Mouse (Mus musculus): ENCODE measurements at regions not wholly inside any gene's neighbourhood (a gene's known extent, or its start where the extent isn't known, plus 50 kb on each side); places are given as distances from the start of the nearest gene placed in this dataset.
"Not testable (repeated sequence)": the region's sequence is repeated elsewhere in the genome, so short reads cannot be mapped to it uniquely, and the experiment has no call there.

DNA sequence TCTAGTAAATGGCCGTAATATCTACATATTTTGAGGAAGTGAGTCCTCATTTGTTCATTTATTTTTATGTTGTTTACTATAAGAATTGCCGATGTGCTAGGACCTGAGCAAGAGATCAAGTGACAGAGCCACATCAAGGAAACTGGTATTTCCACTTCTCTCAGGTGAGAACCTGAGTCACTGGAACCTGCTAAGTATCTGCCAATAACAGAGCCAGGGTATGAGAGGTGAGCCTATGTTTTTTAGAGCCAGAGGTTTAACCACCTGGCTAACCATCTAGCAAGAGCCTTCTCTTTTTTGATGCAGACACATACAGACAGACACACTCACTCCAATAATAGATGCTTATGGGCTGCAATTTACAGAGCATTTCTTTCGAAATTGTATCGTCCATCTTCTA, 101.2 kb upstream of the Fam78b start:
- in situ Hi-C loops (cut with MseI, MboI) = no loop called here

DNA sequence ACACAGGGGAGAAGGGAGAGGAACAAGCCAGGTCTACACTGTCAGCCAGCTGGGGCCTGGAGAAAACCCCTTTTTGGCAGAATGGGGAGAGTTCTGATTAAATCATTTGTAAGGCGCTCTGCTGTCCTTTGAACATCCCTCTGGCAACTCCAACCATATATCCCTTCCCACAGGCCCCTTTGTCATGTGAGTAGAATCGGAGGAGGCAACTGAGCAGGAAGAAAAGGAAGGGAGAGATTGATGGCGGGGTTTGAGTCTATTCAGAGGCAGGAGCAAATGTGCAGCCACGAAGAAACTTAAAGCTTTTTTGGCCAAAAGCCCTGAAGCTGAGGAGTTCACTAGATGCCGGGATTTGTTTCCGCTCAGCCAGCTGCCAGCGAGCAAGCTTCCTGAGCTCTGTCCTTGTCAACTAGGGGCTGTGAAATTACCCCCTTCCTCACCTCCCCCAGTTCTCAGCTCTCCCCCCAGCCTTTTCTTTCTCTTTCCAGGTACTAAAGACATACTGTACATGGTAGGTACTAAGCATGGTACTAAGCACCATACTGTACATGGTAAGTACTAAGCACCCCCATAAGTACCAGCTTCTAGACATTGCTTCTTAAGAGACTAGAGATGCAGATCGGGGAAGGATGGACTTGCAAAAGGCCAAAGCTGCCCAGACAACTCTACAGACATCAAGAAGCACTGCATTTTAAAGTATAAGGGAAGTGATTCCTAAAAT, 100.6 kb upstream of the Fam78b start:
- in situ Hi-C loops (cut with MseI, MboI) = no loop called here

DNA sequence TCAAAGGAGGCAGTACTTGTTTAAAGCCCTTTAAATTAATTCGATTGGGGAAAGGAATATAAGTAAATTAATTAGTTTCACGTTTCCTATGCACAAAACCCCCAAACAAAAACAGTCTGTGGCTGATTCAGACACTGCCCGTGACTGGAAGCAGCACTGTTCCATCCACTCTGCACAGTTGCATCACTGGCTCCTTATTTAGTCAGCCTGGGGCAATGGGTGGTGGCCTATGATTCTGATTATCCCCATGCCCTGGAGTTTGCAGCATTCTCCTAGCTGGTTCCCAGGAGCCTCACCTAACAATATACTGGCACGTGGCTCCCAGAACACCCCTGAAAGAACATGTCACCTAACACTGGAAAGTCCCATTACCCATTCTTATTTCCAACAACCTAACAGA, 99.6 kb upstream of the Fam78b start:
- in situ Hi-C loops (cut with MseI, MboI) = no loop called here

DNA sequence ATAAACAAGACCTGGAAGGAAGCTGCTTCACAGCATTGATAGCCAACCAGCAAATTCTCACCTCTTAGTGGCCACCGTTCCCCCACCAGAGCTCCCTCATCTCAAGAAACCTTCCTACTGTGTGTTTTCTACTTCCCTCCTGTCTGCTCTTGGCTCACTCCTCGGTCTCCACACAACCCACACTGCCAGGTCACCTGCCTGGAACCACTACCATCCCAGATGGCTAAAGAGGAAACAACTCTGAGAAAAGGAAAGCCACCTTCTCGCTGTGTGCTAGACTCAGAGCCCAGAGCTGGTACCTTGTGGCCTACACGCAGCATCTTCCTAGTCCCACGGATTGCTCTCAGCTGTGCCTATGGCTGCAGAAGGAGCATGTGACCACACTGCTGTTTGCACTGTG, 97.8 kb upstream of the Fam78b start:
- in situ Hi-C loops (cut with MseI, MboI) = no loop called here

DNA sequence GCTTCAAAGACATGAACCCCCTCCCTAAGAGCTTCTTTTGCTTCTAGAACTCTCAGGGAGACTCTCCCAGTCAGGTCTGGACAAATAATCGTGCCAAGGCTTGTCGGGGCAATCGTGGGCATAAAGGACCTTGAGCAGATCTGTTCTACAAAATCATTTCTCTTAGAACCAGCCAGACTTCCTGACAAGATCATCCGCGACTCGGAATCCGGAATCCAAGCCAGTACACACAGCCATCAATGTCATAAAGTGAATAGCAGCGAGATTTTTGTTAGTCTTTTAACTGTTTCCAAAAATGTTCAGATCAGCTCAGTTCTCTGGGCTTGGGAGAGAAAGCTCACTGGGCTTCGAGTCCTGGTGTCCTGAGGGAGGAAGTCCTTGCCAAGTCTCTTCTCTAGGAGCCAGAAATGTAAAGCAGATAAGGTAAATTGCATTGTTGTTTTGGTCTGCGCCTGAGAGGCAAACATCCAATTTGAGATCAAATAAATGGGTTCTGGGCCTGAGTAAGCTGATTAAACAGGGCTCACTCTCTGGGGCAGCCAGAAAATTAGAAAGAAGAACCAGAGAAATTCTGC, 92.9 kb upstream of the Fam78b start:
- in situ Hi-C loops (cut with MseI, MboI) = no loop called here

DNA sequence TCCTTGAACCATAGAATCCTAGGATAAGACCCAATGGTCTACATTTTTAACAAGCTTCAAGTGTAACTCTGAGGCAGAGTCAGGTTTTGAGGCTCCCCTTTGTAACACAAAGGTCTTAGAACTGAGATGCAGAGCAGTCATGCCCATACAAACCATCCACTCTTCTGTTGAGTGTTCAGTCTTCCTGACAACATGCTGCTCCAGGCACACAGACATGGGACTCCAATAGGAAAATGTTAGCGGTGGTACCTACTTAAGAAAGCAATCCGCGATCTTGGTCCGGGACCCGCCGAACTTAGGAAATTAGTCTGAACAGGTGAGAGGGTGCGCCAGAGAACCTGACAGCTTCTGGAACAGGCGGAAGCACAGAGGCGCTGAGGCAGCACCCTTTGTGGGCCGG, 89.0 kb upstream of the Fam78b start:
- in situ Hi-C loops (cut with MseI, MboI) = not testable (repeated sequence)

DNA sequence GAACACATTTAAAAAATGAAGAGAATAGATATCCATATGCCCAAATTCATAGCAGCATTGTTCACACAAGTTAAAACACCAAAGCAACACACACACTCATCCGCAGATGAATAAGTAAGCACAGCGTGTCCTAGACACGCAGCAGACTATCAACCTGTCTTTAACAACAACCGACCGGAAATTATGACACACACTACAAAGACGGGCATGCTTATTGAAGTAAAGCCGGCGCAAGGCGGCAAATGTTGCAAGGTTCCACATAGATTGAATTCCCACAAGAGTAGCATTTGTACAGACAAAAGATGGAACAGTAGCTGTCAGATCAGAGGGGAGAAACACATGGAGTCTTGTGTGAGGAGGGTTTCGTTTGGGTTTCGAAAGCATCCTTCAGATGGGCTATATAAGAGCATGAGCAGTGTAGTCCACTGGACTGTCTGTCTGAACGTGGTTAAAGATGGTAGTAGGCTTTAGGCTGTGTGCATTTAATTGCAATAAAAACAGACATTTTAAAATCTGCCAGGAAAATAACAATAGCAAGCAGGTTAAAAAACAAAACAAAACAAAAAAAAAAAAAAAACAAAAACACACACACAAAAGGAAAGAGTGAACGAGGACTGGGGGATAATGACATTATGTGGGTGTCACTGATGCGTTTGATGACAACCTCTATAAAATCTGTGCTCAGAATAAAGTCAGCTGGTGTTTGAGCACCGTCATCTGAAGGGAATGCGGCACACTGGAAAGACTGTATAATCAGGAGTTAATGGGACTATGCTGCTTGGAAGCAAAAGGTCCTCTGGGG, 78.1 kb upstream of the Fam78b start:
- in situ Hi-C loops (cut with MseI, MboI) = no loop called here

DNA sequence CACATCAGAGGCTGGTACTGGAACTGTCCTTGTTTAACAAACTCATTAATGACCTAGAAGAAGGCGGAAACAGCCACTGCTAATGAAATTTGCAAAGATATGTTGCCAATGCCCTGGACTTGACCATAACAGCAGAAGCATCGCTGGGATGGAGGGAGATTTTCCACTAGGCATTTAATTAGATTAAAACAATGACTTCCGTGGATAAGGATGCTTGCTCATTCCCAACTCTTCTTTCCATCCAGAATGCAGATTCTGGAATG, 77.6 kb upstream of the Fam78b start:
- in situ Hi-C loops (cut with MseI, MboI) = no loop called here

DNA sequence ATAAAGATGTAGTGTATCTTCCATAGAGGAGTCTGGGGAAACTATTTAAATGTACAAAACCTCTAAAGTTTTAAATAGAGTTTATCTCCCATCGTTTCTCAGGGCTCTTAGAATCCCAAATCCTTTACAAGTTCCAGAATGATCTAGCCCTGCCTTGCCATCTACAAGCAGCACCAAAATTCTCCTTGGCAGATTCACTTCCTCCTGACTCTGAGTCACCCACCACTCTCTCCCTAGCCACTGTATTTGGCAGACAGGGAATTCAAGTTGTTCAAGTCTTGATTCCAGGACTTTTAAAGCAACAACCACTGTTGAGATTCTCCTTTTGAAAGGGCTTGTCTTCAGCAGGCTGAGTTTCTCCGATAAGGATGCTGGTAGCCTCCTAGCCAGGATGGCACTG, 77.1 kb upstream of the Fam78b start:
- in situ Hi-C loops (cut with MseI, MboI) = no loop called here

DNA sequence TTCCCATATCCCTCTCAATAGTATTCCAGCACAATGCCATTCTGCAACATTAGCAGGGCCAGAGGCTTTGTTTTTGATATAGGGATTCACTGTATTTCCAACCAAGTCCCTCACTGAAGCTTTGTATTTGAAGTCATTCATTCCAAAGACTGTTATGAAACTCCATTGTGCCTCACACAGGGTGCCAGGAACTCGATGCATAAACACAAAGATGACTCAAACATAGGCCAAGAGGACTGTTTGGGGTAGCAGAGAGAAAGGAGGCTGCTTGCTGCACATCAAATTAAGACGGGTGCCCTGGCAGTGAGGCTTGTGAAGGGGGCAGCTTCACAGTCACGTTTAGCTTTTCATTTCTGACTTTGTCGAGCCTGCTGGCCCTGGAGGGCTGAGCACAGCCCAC, 75.1 kb upstream of the Fam78b start:
- in situ Hi-C loops (cut with MseI, MboI) = no loop called here

DNA sequence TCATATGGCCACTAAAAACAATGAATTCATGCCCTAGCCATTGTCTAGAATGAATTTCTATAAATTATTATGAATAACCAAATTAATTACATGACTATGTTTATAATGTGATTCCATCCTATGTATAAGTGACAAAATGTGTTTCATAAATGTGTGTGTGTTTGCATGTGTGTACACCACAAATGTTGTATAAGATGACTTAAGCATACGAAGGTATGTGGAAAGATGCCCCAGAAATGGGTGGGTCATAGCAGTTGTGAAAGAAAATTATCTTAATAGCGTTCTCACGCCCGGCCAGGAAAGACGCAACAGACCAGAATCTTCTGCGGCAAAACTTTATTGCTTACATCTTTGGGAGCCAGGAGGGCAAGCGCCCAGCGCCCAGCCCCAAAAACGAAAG, 61.5 kb upstream of the Fam78b start:
- in situ Hi-C loops (cut with MseI, MboI) = not testable (repeated sequence)

DNA sequence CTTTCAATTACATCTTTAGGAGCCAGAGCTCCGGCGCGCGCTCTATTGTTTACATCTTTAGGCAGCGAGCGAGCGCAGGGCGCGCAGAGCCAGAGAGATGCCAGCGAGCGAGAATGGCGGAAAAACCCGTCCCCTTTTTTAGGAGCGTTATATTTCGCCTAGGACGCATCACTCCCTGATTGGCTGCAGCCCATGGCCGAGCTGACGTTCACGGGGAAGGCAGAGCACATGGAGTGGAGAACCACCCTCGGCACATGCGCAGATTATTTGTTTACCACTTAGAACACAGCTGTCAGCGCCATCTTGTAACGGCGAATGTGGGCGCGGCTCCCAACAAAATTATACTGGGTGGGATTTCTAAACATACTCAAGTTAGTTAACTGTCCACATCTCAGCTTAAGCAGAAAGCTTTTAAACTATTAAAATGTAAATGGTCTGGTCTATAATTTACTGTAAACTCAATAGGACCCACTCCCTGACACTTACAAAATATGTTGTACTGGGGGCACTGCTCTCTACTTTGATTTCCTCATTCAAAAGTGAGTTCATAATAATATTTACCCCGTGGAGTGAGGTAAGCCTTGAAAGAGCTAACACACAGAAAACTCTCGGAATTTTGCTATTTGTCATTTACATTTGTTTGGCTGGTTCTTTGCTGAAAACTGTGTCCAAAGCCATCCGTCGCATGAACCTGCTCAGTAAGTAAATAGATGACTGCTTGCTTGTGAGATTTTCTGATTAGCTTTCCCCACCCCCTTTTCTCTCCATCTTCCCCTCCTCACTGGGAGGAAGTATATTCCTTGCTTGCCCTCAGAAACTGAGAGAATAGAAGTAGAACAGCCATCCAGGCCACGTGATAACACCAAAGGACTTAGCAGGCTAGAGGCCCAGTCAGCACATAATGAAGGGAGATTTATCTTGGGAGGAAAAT, 60.8 kb upstream of the Fam78b start:
- in situ Hi-C loops (cut with MseI, MboI) = not testable (repeated sequence)

DNA sequence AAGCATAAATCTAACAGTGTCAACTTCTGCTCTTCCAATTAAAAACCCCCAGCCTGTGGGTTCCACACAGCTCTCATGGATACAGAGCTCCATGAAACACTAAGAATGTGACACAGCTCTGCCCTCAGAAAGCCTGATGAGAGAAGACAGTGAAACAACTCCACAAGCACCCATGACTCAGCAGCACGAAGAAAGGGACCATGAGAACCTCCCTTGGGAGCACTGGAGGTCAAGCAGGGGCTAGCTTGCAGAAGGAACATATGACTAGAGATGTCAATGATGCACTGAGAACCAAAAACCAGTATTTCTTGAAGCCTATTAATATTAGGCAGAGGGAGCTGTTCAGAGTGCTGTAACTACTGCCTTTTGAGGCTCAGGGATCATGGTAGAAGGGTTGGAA, 59.0 kb upstream of the Fam78b start:
- in situ Hi-C loops (cut with MseI, MboI) = no loop called here

DNA sequence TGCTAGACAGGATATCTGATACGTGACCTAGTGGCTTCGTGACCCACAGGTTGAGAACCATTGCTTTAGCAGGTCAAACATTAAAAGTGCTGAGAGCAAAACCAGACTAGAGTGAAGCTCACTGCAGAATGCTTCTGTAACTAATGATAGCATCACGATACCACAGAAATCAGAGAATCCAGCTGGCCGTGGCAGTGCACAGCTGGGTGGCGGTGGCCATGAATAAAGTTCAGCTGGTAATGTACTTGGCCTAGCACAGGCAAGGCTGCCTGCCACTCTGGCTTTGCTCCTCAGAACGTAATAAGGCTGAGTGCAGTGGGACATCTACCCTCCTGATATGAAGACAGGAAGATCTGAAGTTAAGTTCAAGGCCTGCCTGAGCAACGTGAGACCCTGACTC, 56.7 kb upstream of the Fam78b start:
- in situ Hi-C loops (cut with MseI, MboI) = no loop called here

DNA sequence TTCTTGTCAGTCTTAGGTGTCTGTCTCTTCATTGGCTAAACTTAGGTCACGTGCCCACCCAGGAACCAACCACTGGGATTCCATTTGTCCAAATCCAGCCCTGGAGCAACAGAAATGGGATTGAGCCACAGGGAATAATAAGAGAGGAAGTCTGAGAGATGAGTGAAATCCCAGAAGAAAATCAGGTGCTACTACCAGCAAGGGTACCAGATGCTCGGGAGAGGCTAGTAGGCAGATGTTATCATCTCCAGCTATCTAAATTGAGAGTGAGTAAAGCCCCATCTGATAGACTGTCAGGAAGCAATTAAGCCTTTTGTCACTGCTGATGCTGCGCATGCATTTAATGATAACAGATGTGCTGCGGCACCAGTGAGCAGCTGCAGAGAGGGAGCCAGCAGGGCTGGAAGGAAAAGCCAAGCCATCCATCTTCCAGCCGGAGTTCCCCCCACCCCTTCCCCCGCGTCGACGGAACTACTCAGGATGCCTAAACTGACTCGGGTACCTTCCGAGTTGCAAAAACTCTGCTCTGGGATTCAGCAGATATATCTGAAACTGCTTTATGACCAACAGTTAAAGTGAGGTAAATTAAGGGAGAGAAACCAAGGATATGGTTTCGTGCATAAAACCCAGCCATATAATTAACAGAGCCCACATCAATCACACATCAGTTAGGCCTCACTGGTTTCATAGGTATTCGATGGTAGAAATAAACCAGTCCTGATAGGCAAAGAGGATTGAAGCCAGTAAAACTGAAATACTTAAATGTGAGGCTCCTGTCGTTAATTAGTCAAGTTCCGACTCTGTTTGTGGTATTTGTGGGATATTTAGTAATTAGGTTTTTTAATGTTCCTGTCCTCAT, 53.1 kb upstream of the Fam78b start:
- in situ Hi-C loops (cut with MseI, MboI) = no loop called here

All from mouse trophoblast stem cell (cell line).